Mouse (Mus musculus): ENCODE results near the gene Anp32e. TPM values are rescaled to one million over a fixed set of nuclear protein-coding genes. Genes with fewer than 3 reads are reported as not detected.
A peak's percentile ranks its signal among the peaks of the same experiment; 100 is the strongest.

The Anp32e gene
- polyA plus RNA-seq (2015; fragmentation: Nextera tagmentation; extraction: Ambion mirVana) = 322 and 341 TPM in 2 replicates

- no peaks in the 10 kb centered on the region for H3K27me3 ChIP-seq
- H3K9ac ChIP-seq = peak within 1 kb of the TSS; percentile 97
- H3K4me1 ChIP-seq = peaks cover 23% of the 10 kb centered on the region
- ATAC-seq = peak; percentile 100
- peak within 1 kb of the TSS; percentile 96 for H3K4me3 ChIP-seq
- peaks cover 8% of the 10 kb centered on the region for H3K36me3 ChIP-seq (ENCODE audit: poor library complexity, severe bottlenecking)
- no peaks in the 10 kb centered on the region for H3K9me3 ChIP-seq (replicated peaks)
- under 1% methylated on average over 49 of the region's 49 CpGs for WGBS
- H3K27ac ChIP-seq = peak within 1 kb of the TSS; percentile 90
- peak within 1 kb of the TSS; percentile 74 for H3K4me2 ChIP-seq
Measured at GRCm38 (mm10) chr3:95928658-95929503, at the start of gene Anp32e. Gene Anp32e, plus strand, starts transcription at chr3:95929246.

- no peak within 1 kb of the TSS for H3K27ac ChIP-seq
- H3K9ac ChIP-seq = peak within 1 kb of the TSS; percentile 62
- H3K27me3 ChIP-seq = 0 out of 2 replicates have a peak, but pooled peaks cover 4% of the 10 kb centered on the region
- peak; percentile 100 for ATAC-seq
- H3K4me2 ChIP-seq = peak within 1 kb of the TSS; percentile 99
- H3K4me1 ChIP-seq = peaks cover 19% of the 10 kb centered on the region
- under 1% methylated on average over 65 of the region's 66 CpGs for WGBS
- no peaks in the 10 kb centered on the region for H3K36me3 ChIP-seq (ENCODE audit: poor library complexity, severe bottlenecking)
- peak within 1 kb of the TSS; percentile 53 for H3K4me3 ChIP-seq
- H3K9me3 ChIP-seq (replicated peaks) = no peaks in the 10 kb centered on the region
Measured at GRCm38 (mm10) chr3:95881979-95882815, 46.8 kb upstream of the Anp32e start, which contains the start of gene Ciart. Gene Ciart, minus strand, starts transcription at chr3:95882251.

- ATAC-seq = no peak
- Histone ChIP-seq H3K36me3 (ENCODE audit: poor library complexity, severe bottlenecking) (no peaks in the 10 kb centered on the region), H3K9me3 (replicated peaks) (no peaks in the 10 kb centered on the region), H3K27ac (no peak overlapping the region), H3K27me3 (0 out of 2 replicates have a peak, but pooled peaks cover 4% of the 10 kb centered on the region), H3K9ac (peak overlapping the region; percentile 52), H3K4me3 (peak overlapping the region; percentile 53), H3K4me1 (peaks cover 19% of the 10 kb centered on the region), H3K4me2 (peak overlapping the region; percentile 99)
- WGBS = 3% methylated on average over 24 of the region's 24 CpGs
Measured at GRCm38 (mm10) chr3:95882816-95883425, 46.1 kb upstream of the Anp32e start.

- no peak overlapping the region for H3K4me2 ChIP-seq
- H3K4me3 ChIP-seq = no peak overlapping the region
- H3K27ac ChIP-seq = no peak overlapping the region
- 0 out of 2 replicates have a peak, but pooled peaks cover 4% of the 10 kb centered on the region for H3K27me3 ChIP-seq
- peaks cover 19% of the 10 kb centered on the region for H3K4me1 ChIP-seq
- no peaks in the 10 kb centered on the region for H3K9me3 ChIP-seq (replicated peaks)
- no peaks in the 10 kb centered on the region for H3K36me3 ChIP-seq (ENCODE audit: poor library complexity, severe bottlenecking)
- no peak overlapping the region for H3K9ac ChIP-seq
- 89% methylated on average over 5 of the region's 5 CpGs for WGBS
- ATAC-seq = no peak
Measured at GRCm38 (mm10) chr3:95884400-95884799, 44.6 kb upstream of the Anp32e start.

GRCm38 (mm10) chr3:95887596-95887995 lies 41.5 kb upstream of the Anp32e start:
- H3K4me2 ChIP-seq = no peak overlapping the region
- 67% methylated on average over 4 of the region's 4 CpGs for whole genome bisulfite sequencing
- no peak overlapping the region for H3K4me3 ChIP-seq
- H3K27ac ChIP-seq = no peak overlapping the region
- no peaks in the 10 kb centered on the region for H3K9me3 ChIP-seq (replicated peaks)
- H3K27me3 ChIP-seq = peaks cover 14% of the 10 kb centered on the region; the same call in 1 of the 2 replicates
- H3K36me3 ChIP-seq (ENCODE audit: poor library complexity, severe bottlenecking) = no peaks in the 10 kb centered on the region
- H3K9ac ChIP-seq = no peak overlapping the region
- H3K4me1 ChIP-seq = peaks cover 7% of the 10 kb centered on the region
- ATAC-seq = no peak

GRCm38 (mm10) chr3:95889664-95890063 lies 39.4 kb upstream of the Anp32e start:
- peaks cover 10% of the 10 kb centered on the region; the same call in 1 of the 2 replicates for H3K27me3 ChIP-seq
- no peak for ATAC-seq
- no peak overlapping the region for H3K27ac ChIP-seq
- H3K4me2 ChIP-seq = no peak overlapping the region
- no peaks in the 10 kb centered on the region for H3K9me3 ChIP-seq (replicated peaks)
- no peak overlapping the region for H3K9ac ChIP-seq
- peaks cover 14% of the 10 kb centered on the region for H3K4me1 ChIP-seq
- H3K4me3 ChIP-seq = no peak overlapping the region
- WGBS = 81% methylated on average over 3 of the region's 3 CpGs
- H3K36me3 ChIP-seq (ENCODE audit: poor library complexity, severe bottlenecking) = no peaks in the 10 kb centered on the region

- H3K9me3 ChIP-seq (replicated peaks) = no peaks in the 10 kb centered on the region
- 31% methylated on average over 12 of the region's 12 CpGs for WGBS
- no peak for ATAC-seq
- H3K4me2 ChIP-seq = no peak within 1 kb of the TSS
- H3K27me3 ChIP-seq = peaks cover 10% of the 10 kb centered on the region; the same call in 1 of the 2 replicates
- H3K27ac ChIP-seq = 0 out of 2 replicates have a peak within 1 kb of the TSS, but pooled peaks have one; percentile 21
- no peak within 1 kb of the TSS for H3K4me3 ChIP-seq
- H3K9ac ChIP-seq = no peak within 1 kb of the TSS
- no peaks in the 10 kb centered on the region for H3K36me3 ChIP-seq (ENCODE audit: poor library complexity, severe bottlenecking)
- peaks cover 24% of the 10 kb centered on the region for H3K4me1 ChIP-seq
Measured at GRCm38 (mm10) chr3:95891211-95892065, 37.6 kb upstream of the Anp32e start, which contains the start of gene BC028528. Gene BC028528, minus strand, starts transcription at chr3:95892005.

- Histone ChIP-seq H3K36me3 (ENCODE audit: poor library complexity, severe bottlenecking) (no peaks in the 10 kb centered on the region), H3K9me3 (replicated peaks) (no peaks in the 10 kb centered on the region), H3K4me3 (no peak overlapping the region), H3K27ac (0 out of 2 replicates have a peak overlapping the region, but pooled peaks have one; percentile 21), H3K4me2 (no peak overlapping the region), H3K4me1 (peaks cover 24% of the 10 kb centered on the region), H3K27me3 (peaks cover 10% of the 10 kb centered on the region; the same call in 1 of the 2 replicates), H3K9ac (no peak overlapping the region)
- ATAC-seq = no peak
- WGBS = 48% methylated on average over 11 of the region's 11 CpGs
Measured at GRCm38 (mm10) chr3:95892066-95893052, 36.7 kb upstream of the Anp32e start.

- peak overlapping the region; percentile 93 for H3K4me2 ChIP-seq
- H3K27ac ChIP-seq = peak overlapping the region; percentile 74
- peaks cover 7% of the 10 kb centered on the region for H3K36me3 ChIP-seq (ENCODE audit: poor library complexity, severe bottlenecking)
- peak; percentile 4; the same call in 1 of the 2 replicates for ATAC-seq
- peak overlapping the region; percentile 69 for H3K4me3 ChIP-seq
- WGBS = 27% methylated on average over 7 of the region's 7 CpGs
- peaks cover 24% of the 10 kb centered on the region for H3K4me1 ChIP-seq
- H3K9ac ChIP-seq = peak overlapping the region; percentile 80
- no peaks in the 10 kb centered on the region for H3K9me3 ChIP-seq (replicated peaks)
- H3K27me3 ChIP-seq = peaks cover 10% of the 10 kb centered on the region; the same call in 1 of the 2 replicates
Measured at GRCm38 (mm10) chr3:95893126-95893525, 35.9 kb upstream of the Anp32e start.
